Mouse (Mus musculus): ENCODE measurements at regions not wholly inside any gene's neighbourhood (a gene's known extent, or its start where the extent isn't known, plus 50 kb on each side); places are given as distances from the start of the nearest gene placed in this dataset.

- intact Hi-C loops (cut with DNase I) = no loop called here
- DNase-seq (ENCODE audit: extremely low spot score in 1 of 2, low spot score in 2 of 2) = no peak
These were observed 183.5 kb upstream of the Map3k1 start for GRCm38 (mm10) chr13:111992075-111992847.

- intact Hi-C loops (cut with DNase I) = no loop called here
- DNase-seq (ENCODE audit: extremely low spot score in 1 of 2, low spot score in 2 of 2) = no peak
These were observed 186.2 kb upstream of the Map3k1 start for GRCm38 (mm10) chr13:111994862-111995490.

GRCm38 (mm10) chr13:111995716-111996115 lies 186.9 kb upstream of the Map3k1 start:
- DNase-seq (ENCODE audit: extremely low spot score in 1 of 2, low spot score in 2 of 2) = no peak
- intact Hi-C loops (cut with DNase I) = no loop called here

- DNase-seq (ENCODE audit: extremely low spot score in 1 of 2, low spot score in 2 of 2) = peak; percentile 53 to 68
- intact Hi-C loops (cut with DNase I) = no loop called here
These were observed 188.1 kb upstream of the Map3k1 start for GRCm38 (mm10) chr13:111996910-111997309.

GRCm38 (mm10) chr13:111997980-111998945 lies 189.5 kb upstream of the Map3k1 start:
- intact Hi-C loops (cut with DNase I) = no loop called here

GRCm38 (mm10) chr13:111999647-112000292 lies 191.0 kb upstream of the Map3k1 start:
- intact Hi-C loops (cut with DNase I) = no loop called here
- no peak for DNase-seq (ENCODE audit: extremely low spot score in 1 of 2, low spot score in 2 of 2)

More at GRCm38 (mm10) chr13:111997980-111998945, 189.5 kb upstream of the Map3k1 start:
- DNase-seq (ENCODE audit: extremely low spot score in 1 of 2, low spot score in 2 of 2) = no peak

- intact Hi-C loops (cut with DNase I) = no loop called here
- DNase-seq (ENCODE audit: extremely low spot score in 1 of 2, low spot score in 2 of 2) = no peak
These were observed 191.5 kb upstream of the Map3k1 start for GRCm38 (mm10) chr13:112000293-112000665.

GRCm38 (mm10) chr13:112000696-112001095 lies 191.9 kb upstream of the Map3k1 start:
- DNase-seq (ENCODE audit: extremely low spot score in 1 of 2, low spot score in 2 of 2) = no peak
- intact Hi-C loops (cut with DNase I) = no loop called here

- intact Hi-C loops (cut with DNase I) = no loop called here
- DNase-seq (ENCODE audit: extremely low spot score in 1 of 2, low spot score in 2 of 2) = peak; percentile 11 to 46
These were observed 192.6 kb upstream of the Map3k1 start for GRCm38 (mm10) chr13:112001155-112002025.

- intact Hi-C loops (cut with DNase I) = no loop called here
- peak; percentile 7 to 59 for DNase-seq (ENCODE audit: extremely low spot score in 1 of 2, low spot score in 2 of 2)
These were observed 194.0 kb upstream of the Map3k1 start for GRCm38 (mm10) chr13:112002661-112003347.

- DNase-seq (ENCODE audit: extremely low spot score in 1 of 2, low spot score in 2 of 2) = no peak
- intact Hi-C loops (cut with DNase I) = no loop called here
These were observed 194.7 kb upstream of the Map3k1 start for GRCm38 (mm10) chr13:112003445-112003844.

- intact Hi-C loops (cut with DNase I) = no loop called here
- DNase-seq (ENCODE audit: extremely low spot score in 1 of 2, low spot score in 2 of 2) = no peak
These were observed 195.3 kb upstream of the Map3k1 start for GRCm38 (mm10) chr13:112004126-112004525.

- intact Hi-C loops (cut with DNase I) = no loop called here
- no peak for DNase-seq (ENCODE audit: extremely low spot score in 1 of 2, low spot score in 2 of 2)
These were observed 196.6 kb upstream of the Map3k1 start for GRCm38 (mm10) chr13:112005421-112005820.

- DNase-seq (ENCODE audit: extremely low spot score in 1 of 2, low spot score in 2 of 2) = no peak
- intact Hi-C loops (cut with DNase I) = no loop called here
These were observed 200.0 kb upstream of the Map3k1 start for GRCm38 (mm10) chr13:112008806-112009205.

GRCm38 (mm10) chr13:112009288-112009687 lies 200.5 kb upstream of the Map3k1 start:
- no peak for DNase-seq (ENCODE audit: extremely low spot score in 1 of 2, low spot score in 2 of 2)
- intact Hi-C loops (cut with DNase I) = no loop called here

GRCm38 (mm10) chr13:112010464-112010863 lies 201.7 kb upstream of the Map3k1 start:
- intact Hi-C loops (cut with DNase I) = no loop called here
- no peak for DNase-seq (ENCODE audit: extremely low spot score in 1 of 2, low spot score in 2 of 2)

- intact Hi-C loops (cut with DNase I) = no loop called here
- DNase-seq (ENCODE audit: extremely low spot score in 1 of 2, low spot score in 2 of 2) = no peak
These were observed 203.8 kb upstream of the Map3k1 start for GRCm38 (mm10) chr13:112012640-112013039.

Measured in left cerebral cortex, postnatal 10 days (tissue).